Mouse (Mus musculus) natural killer cell, adult 2 months (primary cell): ENCODE results near the gene Csnk1g2.
"Not testable (repeated sequence)": the region's sequence is repeated elsewhere in the genome, so short reads cannot be mapped to it uniquely, and the experiment has no call there.

Experiments
- DNase-seq, 2 experiments: peaks; one replicate each; pipeline ENCODE4 v3.0.0; 2022; ENCODE audit warnings: low spot score in 2 of 2

The Csnk1g2 gene

DNA sequence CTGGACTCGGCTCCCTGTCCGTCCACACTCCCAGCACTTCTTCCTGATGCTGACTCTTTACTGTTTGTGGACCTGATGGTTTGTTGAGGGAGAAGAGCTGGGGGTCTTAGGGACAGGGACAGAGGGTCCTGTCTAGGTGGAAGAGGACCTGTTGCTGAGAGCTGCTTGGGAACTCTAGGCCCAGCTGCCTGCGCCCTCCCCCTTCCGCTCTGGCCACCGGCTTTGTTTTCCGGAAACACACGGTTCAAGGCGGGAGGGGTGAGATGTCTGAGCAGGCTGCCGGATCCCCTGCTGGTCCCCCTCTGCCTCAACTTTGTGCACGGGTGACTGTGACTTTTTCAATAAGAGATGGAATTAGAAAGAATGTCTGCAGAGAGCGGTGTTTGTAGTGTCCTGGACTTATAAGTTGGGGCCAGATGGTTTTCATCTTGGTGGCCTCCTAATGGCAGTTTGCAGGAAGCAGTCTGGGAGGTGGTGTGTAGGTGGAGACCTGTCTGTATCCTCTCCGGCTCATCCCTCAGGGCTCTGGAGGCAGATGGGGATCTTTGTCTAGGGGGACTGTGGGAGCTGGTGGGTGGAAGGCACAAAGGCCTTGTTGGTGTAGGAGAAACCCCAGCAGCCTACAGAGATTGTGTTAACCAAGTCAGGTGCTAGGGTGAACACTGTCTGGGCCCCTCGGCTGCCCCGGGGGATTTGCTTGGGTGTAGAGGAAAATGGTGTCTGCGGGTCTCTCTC is 986 bp downstream of the Csnk1g2 start:
- peak; percentile 80 to 81 for DNase-seq

DNA sequence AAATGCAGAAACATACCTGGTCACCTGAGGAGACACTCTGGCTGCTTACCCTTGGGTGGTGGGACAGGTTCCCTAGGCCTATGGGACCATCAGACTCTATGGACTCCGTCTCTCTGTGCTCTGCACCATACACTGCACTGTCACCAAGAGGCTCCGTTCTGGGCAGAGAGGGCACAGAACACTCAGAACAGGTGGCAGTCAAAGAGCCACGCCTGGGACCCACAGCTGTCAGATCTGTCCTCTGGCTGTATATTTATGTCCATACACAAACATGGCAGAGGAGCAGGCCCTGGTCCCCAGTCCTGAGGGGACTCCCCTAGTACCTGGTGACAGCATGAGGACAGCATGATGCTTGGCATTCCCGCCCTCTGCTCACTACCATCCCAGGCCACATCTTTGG is 3.1 kb downstream of the Csnk1g2 start:
- DNase-seq = no peak

DNA sequence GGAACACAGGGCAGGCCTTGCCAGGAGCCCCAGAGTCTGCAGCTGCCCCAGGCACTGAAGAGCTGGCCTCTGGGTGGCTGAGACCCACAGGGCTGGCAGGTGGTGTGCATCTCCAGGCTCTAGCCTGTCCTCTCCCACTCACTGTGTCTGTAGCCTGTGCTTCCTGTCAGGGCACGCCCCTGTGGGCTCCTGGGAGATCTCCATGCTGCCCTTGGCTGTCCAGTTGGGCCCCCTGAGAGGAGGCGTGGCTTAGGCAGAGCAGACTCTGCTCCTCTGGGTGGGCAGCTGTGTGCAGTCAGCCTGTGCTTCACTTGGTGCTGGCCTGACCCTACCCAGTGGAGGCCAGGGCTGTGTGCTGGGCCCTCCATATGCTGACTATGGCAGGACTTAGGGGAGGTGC is 5.0 kb downstream of the Csnk1g2 start:
- no peak for DNase-seq

DNA sequence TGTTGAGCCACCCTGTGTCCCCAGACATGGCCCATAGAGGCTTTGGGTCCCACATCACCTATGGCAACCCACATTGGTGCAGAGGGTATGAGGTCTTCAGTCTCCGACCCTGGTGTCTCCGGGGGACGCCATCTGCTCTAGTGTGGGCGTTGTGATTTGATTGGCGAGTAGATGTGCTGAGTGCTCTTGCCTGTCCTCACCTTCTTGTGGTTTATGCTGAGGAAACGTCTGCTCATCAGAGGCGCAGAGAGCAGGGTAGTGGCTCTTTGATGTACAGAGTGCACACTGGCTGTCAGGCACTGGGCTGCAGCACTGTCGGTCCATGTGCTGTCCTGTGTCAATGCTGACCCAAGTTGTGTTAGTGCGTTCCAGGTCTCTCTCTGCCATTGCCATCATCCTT is 6.3 kb downstream of the Csnk1g2 start:
- DNase-seq = peak; percentile 31 to 34

DNA sequence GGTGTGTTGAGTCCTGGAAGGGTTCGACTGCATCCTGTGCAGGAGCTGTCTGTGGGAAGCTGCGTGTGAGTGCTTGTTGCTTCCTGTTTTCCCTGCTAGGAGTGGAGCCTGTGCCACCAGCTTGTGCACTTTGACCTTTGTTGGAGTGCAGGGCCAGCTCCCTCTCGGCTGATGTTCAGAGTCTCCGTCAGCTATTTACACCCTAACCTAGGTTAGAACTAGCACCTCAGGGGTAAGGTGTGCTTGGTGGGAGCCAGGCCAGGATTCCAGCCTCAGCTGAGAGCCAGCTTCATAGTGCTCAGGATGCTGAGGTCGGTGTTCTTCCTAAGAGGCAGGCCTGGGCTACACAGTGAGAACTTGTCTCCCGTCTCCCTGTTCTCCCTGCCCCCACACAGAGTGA is 12.7 kb downstream of the Csnk1g2 start:
- no peak for DNase-seq

DNA sequence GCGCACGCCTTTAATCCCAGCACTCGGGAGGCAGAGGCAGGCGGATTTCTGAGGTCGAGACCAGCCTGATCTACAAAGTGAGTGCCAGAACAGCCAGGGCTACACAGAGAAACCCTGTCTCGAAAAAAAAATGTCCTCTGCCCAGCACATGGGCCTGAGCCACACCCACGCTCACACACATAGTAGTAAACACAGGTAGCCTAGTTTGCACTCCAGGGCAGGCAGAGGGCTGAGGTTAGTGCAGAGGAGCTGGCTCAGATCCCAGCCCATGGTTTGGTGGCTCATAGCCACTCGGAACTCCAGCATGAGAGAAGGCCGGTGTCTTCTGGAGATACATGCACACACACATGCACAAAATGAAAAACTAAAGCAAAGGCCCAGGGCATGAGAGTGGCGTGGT is 24.3 kb downstream of the Csnk1g2 start:
- no peak for DNase-seq

DNA sequence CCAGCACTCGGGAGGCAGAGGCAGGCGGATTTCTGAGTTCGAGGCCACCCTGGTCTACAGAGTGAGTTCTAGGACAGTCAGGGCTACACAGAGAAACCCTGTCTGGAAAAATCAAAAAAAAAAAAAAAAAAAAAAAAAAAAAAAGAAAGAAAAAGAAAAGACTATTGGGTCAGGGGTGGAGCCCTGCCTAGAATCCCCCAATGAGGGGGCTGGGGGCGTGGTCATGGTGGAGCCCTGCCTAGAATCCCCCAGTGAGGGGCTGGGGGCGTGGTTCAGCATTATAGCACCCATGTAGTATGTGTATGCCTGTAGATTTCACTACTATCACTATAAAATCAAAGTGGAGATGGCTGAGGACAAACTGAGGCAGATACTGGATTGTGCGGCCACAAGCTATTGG is 27.3 kb downstream of the Csnk1g2 start:
- DNase-seq = not testable (repeated sequence)

DNA sequence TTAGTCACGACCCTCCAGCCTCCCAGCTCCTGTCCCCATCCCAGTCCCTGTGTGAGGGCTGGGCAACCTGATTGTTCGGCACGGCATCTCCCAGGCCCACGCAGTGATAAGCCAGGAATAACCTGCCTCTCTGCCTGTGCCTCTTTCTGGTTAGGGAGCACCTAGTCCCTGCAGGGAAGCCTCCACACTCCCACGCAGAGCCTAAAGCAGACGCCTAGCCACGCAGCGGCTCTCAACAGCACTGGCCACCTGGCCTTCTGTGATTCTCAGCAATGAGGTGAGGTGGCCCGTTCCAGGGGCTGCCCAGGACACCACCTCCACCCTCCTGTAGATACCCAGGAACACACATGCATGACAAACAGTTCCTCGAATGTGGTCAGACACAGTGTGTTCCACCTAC is 27.8 kb downstream of the Csnk1g2 start:
- no peak for DNase-seq

DNA sequence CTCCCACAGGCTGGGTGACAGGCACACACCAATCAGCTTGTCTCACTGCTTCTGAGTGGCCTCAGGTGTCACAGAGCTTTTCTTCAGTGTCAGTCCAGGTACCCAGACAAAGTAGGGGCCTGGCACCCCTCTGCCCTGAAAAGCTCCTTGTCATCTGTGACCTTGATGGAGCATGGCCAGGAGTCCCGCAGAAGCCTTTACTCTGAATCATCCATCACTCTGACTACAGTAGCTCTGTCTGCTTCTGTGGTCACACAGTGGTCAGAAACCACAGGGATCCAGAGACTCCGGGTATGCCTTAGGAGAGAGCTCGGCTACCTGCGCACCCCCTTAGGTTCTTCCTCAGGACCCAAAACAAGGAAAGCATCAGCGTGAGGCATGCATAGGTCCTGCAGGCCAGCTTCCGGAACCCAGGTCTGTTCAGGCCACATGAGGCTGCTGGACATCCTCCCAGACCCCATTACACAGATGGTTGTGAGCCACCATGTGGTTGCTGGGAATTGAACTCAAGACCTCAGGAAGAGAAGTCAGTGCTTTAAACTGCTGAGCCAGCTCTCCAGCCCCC is 30.6 kb downstream of the Csnk1g2 start:
- DNase-seq = no peak

DNA sequence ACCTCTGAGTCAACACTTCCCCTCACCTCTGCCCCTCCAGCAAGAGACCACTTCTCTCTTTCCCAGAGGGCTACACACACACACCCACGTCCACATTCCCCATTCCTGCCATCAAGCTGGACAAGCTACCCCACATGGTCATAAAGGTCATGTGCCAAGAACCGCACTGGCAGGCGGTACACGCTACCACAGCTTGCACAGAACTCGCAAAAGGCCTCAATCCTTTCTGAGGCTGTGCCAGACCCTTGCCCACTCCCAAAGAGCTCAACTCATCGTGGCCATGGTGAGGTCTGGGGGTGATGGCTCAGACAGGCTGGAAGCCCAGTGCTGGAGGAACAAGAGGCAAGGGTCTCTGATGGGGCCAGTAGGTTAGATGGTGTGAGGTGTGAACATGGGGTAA is 32.2 kb downstream of the Csnk1g2 start:
- DNase-seq = no peak

DNA sequence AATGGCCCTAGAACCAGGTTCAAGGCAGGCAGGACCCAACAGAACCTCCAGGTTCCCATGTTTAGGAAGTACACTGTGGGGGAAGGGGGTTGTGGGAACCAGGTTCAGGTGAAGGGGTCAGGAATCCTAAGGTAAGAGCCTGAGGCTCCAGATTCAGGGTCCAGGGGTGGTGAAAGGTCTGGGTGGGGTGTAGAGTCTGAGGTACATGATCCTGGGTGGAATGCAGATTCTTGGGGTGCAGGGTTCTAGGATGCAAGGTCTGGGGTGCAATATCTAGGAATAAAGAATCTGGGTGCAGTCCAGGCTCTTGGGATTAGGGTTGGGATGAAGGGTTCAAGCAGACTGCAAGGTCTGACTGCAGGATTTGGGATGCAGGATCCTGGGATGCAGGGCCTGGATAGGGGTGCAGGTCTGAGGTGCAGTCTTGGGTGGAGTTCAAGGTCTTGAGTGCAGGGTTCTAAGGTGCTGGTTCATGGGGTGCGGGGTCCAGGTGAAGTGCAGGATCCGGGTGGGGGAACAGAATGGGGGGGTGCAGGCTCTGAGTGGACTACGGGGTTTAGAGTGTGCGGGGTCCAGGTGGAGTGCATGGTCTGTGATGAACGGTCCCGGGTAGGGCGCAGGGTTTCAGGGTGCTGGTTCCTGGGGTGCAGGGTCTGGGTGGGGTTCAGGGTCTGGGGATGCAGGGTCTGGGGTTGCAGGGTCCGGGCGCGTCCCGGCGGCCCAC is 32.9 kb downstream of the Csnk1g2 start:
- DNase-seq = no peak

DNA sequence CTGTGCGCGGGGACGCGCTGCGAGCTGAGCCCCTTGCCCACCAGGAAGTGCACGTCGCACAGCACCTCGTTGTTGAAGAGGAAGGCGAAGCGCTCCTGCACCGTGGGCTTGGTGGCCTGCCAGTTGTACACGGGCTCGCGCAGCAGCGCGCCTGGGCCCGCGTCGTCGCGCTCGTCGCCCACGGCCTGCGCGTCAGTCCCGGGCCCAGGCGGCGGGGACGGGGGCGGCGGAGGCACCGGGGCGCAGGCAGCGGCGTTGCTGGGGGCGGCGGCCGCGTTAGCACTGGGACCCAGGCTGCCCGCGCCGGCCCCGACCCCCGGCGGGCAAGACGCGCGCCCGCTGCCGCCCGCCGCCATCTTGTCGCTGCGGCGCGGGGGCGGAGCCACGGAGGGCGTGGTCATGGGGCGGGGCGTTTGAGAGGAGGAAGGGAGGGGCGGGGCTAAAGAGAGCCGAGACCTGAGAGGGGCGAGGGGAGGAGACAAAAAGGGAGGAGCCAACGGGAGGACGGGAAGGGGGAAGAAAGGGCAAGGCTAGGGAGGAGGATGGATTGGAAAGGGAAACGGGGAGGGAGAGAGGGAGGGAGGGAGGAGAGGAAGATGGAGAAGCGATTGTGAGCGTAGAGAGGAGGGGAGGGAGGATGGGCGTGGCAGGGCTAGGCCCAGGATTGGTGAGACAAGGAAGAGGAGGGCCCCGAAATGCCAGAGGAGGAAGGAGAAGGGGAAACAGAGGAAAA is 33.7 kb downstream of the Csnk1g2 start:
- DNase-seq = peak; percentile 91 to 93

DNA sequence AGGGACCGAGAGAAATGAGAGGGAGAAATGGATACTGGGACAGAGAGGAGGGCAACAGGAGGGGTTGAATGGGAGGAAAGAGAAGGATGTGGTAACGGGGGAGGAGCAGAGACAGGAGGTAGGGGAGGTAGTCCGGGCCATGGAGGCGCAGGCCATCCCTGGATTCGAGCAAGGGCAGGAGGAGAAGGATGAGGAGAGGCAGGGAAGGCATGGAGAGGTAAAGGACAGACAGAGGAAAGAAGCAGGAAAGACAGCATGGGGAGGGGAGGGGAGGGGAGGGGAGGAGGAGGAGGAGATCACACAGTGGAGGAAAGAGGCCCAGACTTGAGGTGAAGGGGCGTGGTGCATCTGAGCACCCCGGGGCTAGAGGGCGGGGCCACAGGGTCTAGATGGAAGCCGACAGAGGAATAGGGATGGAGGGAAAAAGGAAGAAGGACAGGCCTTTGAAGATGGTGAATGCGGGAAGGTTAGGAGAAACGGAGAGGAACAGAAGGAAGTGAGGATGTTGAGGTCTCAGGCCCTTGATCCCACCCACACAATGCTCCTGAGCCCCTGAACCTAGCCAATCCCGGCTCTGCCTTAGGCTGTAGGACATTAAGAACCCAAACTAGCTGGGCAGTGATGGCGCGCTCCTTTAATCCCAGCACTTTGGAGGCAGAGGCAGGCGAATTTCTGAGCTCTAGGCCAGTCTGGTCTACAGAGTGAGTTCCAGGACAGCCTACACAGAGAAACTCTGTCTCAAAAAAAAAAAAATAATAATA is 34.4 kb downstream of the Csnk1g2 start, which contains the start of gene Btbd2:
TSS of gene Btbd2 (minus strand) at position 209 of the 761 bp plus-strand sequence.
- DNase-seq = no peak

DNA sequence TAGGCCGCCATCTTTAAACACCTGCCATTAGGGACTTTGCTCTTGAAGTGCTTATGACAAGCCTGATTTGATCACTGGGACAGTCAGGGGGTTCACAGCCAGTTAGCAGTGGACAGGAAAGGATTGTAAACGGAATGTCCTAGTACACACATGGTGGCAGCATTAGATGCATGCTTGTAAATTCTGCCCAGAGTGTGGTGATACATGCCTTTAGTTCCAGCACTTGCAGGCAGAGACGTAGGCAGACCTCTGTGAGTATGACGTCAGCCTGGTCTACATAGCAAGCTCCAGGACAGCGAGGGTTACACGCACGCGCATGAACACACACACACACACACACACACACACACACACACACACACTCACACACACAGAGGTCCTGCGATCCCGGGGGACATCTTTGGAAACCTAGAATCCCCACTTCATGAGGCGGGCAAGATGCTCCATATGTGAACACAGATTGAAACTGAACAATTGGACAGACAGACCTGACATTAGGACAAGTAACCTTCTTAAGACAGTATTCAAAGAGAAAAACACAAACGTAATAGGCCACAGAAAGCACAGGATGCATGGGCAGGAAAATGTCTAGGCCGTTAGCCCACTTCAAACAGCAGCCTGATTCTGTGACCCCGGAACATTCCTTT is 35.7 kb downstream of the Csnk1g2 start:
- DNase-seq = peak in 1 of 2 experiments; percentile 35

DNA sequence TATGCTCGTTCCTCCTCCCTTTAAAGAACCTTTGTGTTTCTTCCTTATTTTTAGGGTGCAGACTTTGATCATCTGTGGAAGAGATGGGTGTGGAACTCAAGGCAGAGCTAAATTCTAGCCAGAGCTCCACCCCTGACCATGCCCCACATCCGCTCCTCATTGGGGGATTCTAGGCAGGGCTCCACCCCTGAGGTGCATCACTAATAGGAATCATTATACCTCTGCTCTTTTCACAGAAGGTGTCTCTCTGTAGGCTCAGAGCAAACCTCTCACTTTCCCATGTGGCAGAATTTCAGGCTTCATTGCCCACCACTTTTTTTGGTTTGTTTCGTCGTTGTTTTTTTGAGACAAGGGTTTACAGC is 36.2 kb downstream of the Csnk1g2 start:
- peak in 1 of 2 experiments; percentile 49 for DNase-seq

DNA sequence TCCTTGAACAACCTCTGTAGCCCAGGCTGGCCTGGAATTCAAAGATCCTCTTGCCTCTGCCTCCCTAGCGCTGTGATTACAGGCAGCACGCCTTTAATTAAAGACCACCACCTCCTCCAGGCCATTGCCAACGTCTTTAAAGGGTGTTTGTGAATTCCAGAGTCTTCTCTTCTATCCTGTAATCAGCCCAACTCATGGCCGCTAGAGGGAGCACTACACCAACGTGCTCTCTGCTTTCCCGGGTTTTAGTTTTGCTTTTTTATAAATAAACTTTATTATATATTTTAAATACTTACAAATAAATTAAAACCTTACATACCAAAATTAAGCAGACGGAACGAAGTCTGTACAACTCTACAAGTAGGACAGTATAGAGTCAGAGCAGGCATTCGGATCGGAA is 36.6 kb downstream of the Csnk1g2 start:
- DNase-seq = peak in 1 of 2 experiments; percentile 73

DNA sequence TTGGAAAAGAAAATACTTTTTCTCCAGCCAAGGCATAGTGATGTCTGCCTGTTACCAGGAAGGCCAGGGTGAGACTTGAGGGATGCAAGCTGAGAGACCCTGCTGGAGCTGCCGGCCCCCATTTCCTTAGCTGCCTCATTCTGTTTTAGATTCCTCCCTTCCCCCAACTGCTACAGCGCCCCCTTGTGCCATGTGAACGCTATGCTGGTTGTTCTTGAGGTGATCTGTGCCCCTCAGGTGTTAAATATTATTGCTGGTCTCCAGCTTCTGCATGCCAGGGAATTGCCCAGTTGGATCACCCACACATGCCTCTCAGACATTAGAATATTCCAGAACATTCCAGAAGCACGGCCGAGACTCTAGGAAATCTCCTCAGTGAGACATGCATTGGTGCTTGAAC is 38.5 kb downstream of the Csnk1g2 start:
- DNase-seq = peak; percentile 65 to 83

DNA sequence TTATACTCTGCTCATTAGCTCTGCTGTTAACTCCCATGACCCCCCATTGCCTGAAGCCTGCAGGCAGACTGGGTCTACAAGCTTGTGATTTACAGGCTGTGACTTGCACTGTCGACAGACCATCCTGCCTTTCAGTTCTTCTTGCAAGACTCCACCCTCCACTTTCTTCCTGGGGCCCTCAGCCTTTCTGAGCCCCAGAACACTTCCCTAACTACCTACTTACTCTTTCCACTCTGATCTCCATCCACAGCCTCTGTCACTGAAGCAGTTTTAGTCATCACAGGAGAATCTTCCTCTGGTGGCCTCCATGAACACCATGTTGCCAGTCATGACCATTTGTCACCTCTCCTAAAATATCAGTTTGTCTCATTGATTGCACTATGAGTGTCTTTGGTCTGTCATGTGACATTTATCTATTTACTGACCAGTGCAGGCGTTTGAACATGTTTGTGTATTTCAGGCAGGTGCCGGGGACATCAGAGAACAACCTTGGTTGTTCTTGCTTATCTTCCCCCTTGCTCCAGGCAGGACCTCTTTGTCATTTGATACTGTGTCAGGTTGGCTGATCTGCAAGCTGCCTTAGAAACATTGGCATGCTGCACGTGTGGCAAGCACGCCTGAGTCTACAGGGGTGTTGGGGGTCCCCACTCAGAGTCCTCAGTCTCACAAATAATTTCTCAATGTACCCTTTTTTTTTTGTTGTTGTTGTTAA is 41.0 kb downstream of the Csnk1g2 start:
- no peak for DNase-seq

DNA sequence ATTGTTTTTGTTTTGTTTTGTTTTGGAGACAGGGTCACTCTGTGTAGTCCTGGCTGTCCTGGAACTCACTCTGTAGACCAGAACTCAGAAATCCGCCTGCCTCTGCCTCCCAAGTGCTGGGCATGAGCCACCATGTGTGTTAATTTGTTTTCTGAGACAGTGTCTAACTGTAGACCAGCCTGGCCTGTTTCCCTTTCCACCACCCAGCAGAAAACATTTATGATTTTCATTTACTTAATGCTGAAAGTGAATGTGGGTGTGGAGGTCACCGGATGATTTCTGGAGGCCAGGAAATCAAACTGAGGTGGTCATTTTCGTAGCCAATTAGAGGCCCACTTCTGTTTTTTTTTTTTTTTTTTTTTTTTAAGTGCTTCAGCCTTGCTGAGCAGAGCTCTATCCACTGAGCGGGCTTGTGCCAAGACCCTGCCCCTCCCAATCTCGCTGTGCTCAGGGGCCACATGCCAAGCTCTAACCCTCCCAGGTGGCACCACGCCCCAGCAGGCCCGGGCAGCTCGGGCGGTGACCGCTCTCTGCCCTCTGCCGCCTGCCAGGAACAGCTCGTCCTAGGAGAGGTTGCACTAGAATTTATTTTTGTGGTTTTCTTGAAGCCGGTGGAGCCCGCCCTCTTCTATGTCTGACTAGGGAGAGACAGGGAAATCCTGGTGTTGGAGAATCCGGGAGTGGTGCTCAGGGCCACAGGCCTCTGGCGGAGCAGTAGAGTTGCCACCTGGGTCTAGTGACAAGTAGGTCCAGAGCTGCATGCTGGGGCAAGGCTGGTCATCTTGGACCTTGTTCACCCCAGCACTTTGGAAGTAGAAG is 41.8 kb downstream of the Csnk1g2 start:
- peak in 1 of 2 experiments; percentile 42 for DNase-seq

DNA sequence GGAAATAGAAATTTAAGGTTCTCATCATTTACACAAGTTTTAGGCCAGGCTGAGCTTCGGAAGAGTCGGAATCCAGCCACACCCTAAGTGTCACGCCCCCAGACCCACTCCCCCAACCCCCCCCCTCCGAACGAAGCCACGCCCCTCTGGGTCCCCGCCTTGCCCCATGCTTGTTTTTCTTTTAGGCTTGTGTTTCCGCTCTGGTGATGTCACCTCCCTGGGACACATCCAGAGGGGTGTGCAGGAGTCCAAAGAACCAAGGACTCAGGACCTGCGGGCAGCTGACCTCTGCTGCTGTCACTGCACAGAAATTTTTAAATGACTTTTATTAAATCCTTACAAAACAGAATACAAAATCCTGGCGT is 42.4 kb downstream of the Csnk1g2 start:
- no peak for DNase-seq
